Mouse (Mus musculus) testis, adult 2 months (tissue): ENCODE results near the gene Tex52. TPM values are rescaled to one million over a fixed set of nuclear protein-coding genes. Genes with fewer than 3 reads are reported as not detected.
A peak's percentile ranks its signal among the peaks of the same experiment; 100 is the strongest.

Experiments used
- H3K27ac ChIP-seq: fragments of 200-500 bp; 2 replicates; pipeline ENCODE4 v1.5.1; 2012; ENCODE audit warnings: low read depth, low read length; ENCODE audit not compliant: control insufficient read depth, insufficient read depth
- H3K27me3 ChIP-seq: fragments of 200-500 bp; 2 replicates; pipeline ENCODE4 v1.6.1; 2012; ENCODE audit warnings: mild to moderate bottlenecking, low read length, moderate library complexity; ENCODE audit not compliant: control insufficient read depth, insufficient read depth
- H3K36me3 ChIP-seq: fragments of 200-500 bp; 2 replicates; pipeline ENCODE4 v1.6.1; 2012; ENCODE audit warnings: mild to moderate bottlenecking, low read length; ENCODE audit not compliant: control insufficient read depth, insufficient read depth
- H3K4me1 ChIP-seq: fragments of 200-500 bp; 2 replicates; pipeline ENCODE4 v1.6.1; 2012; ENCODE audit warnings: low read length; ENCODE audit not compliant: control insufficient read depth, insufficient read depth
- H3K4me3 ChIP-seq: fragments of 200-500 bp; 2 replicates; pipeline ENCODE4 v1.5.1; 2012; ENCODE audit warnings: low read depth, mild to moderate bottlenecking, low read length, moderate library complexity, mixed read lengths; ENCODE audit not compliant: control insufficient read depth
- CTCF ChIP-seq: fragments of 200-500 bp; IDR thresholded peaks from 2 replicates; pipeline ENCODE4 v1.5.1; 2012; ENCODE audit warnings: low read depth, mild to moderate bottlenecking, inconsistent platforms, low read length, moderate library complexity; ENCODE audit not compliant: control insufficient read depth, insufficient read depth, insufficient replicate concordance
- POLR2A ChIP-seq: fragments of 200-500 bp; IDR thresholded peaks from 2 replicates; pipeline ENCODE4 v1.6.1; 2012; ENCODE audit warnings: low read depth, mild to moderate bottlenecking, inconsistent platforms, low read length, moderate library complexity; ENCODE audit not compliant: control insufficient read depth
- polyA plus RNA-seq: library from polyadenylated mRNA; depleted of rRNA; stranded (reverse); fragments of >200 nt; gene quantifications from 2 replicates; pipeline ENCODE4 v1.2.3, GENCODE M21; 2012

The Tex52 gene
- polyA plus RNA-seq, 1 experiment: 44.5 TPM

DNA sequence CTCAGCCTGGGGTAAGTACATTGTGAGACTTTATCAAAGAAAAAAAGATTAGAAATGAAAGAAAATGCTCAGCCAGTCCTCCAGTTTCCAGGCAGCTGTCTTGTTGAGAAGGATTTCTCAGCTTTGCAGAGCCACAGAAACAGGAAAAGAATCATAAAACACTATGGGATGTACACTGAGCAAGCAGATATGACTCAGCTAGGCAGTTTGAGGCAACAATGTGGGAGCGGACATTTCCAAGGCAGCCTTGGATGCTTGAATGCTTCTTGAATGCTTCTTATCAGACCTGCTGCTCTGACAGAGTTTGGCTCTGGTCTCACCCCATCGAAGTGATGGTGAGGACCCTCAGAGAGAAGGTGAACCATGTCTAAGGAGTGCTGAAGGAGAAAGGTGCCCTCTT is 45.8 kb downstream of the Tex52 start:
- peaks cover 6% of the 10 kb centered on the region for H3K4me1 ChIP-seq
- H3K27me3 ChIP-seq: no peaks in the 10 kb centered on the region
- peak overlapping the region; percentile 93 for H3K27ac ChIP-seq
- no peaks in the 10 kb centered on the region for H3K36me3 ChIP-seq
- no peak overlapping the region for H3K4me3 ChIP-seq
- TF ChIP-seq POLR2A (no peak), CTCF (no peak)

DNA sequence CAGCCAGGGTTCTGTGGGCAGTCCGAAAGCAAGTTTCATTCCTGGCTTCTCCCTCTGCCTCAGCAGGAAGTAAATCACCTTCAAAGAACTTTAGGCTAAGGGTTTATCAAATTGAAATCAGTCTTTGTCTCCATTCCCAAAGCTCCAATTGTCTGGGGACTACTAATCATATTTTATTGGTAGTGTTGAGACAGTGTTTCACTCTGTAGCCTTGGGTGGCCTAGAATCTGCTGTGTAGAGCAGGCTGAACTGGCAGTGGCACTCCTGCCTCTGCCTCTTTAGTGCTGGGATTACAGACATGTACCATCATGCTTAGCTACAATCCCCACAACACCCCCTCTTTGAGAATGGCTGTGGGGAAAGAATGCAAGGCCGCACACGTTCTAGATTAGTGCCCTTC is 46.2 kb downstream of the Tex52 start:
- peaks cover 6% of the 10 kb centered on the region for H3K4me1 ChIP-seq
- no peak overlapping the region for H3K4me3 ChIP-seq
- TF ChIP-seq POLR2A (no peak), CTCF (no peak)
- no peaks in the 10 kb centered on the region for H3K27me3 ChIP-seq
- H3K27ac ChIP-seq: peak overlapping the region; percentile 93
- H3K36me3 ChIP-seq: no peaks in the 10 kb centered on the region

DNA sequence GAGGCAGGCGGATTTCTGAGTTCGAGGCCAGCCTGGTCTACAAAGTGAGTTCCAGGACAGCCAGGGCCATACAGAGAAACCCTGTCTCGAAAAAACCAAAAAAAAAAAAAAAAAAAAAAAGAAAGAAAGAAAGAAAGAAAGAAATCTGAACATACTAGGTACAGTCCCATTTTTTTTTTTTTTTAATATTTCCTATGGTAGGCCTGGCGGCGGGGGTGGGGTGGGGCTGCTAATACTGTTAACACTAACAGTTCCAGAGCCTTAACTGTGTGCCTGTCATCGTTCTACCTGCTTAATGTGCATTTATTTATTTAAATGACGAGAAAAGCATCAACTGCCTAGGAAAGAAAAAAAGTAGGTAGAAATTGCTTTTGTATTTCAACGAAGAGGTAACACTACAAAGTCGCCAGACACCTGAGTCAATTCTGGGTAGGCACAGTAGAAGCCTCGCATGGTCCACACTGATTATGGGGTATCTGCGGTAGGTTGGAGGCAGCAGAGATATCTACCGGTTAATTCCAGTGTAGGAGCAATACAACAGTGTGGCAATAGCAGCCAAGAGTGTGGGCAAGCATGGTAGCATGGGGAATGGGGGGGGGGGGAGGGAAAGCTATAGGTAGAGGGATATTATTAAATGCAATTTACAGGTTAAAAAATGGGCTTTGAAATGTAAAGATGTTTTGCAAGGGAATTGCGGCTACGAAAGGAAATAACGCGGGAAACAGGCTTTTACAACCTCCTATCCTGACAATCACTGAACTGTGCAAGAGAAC is 48.4 kb downstream of the Tex52 start:
- H3K4me3 ChIP-seq: peak overlapping the region; percentile 92; the same call in 1 of the 2 replicates
- no peak overlapping the region; the same call in 1 of the 2 replicates for H3K27ac ChIP-seq
- H3K36me3 ChIP-seq: no peaks in the 10 kb centered on the region
- H3K4me1 ChIP-seq: peaks cover 6% of the 10 kb centered on the region
- TF ChIP-seq CTCF (no peak), POLR2A (no peak)
- no peaks in the 10 kb centered on the region for H3K27me3 ChIP-seq

DNA sequence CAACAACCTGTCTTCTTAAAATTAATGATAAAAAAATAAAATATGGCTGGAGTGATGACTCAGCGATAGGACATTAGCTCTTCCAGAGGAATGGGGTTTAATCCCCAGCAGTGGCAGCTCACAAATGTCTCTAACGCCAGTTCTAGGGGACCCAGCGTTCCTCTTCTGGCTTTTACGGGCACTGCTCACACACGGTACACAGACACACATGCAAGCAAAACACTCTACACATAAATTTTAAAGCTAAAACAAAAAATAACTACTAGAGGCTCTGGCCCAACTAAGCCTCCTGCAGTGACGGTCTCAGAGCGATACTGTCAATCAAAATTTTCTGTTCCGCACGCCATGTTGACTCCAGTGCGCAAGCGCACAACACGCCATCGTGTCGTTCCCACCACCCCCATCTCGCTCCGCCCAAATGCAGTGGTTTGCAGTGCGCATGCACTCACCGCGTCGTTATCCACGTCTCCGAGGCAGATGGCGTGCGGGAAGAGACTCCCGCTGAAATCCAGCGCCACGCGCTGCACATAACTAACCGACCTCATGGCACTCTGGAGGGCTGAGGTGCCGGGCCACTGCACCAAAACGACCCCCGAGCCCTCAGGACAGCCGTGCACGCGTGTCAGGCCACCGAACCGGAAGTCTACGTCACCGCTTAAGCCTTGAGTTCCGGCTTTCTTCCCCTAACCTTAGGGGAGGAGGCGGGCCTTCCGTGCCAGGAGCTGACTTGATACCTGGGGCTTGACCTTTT is 49.2 kb downstream of the Tex52 start, which contains the start of gene Itfg2:
TSS of gene Itfg2 (minus strand) at position 663 of the 751 bp plus-strand sequence.
- Histone ChIP-seq H3K36me3 (no peaks in the 10 kb centered on the region), H3K27ac (peak within 1 kb of the TSS; percentile 97), H3K4me3 (peak within 1 kb of the TSS; percentile 92), H3K27me3 (no peaks in the 10 kb centered on the region), H3K4me1 (peaks cover 6% of the 10 kb centered on the region)
- no peak for TF ChIP-seq CTCF
- TF ChIP-seq POLR2A: peak; percentile 97

DNA sequence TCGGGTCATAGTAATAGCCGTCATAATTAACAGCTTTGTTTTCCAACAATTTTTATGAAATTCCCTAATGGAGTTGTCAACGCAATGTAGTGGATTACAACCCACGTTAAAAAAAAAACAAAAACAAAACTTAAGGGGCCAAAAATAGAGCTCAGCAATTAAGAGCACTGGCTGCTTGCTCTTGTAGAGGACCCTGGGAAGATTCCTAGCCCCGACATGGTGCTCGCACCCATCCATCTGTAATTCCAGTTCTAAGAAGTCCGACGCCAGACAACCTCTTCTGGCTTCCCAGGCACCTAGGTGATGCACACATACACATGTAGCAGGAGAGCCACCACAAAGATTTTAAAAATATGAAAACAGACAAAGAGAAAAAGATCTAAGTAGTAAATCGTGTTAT is 49.8 kb downstream of the Tex52 start:
- peak overlapping the region; percentile 92 for H3K4me3 ChIP-seq
- TF ChIP-seq CTCF (no peak), POLR2A (no peak)
- H3K27ac ChIP-seq: peak overlapping the region; percentile 97
- H3K27me3 ChIP-seq: no peaks in the 10 kb centered on the region
- peaks cover 6% of the 10 kb centered on the region for H3K4me1 ChIP-seq
- no peaks in the 10 kb centered on the region for H3K36me3 ChIP-seq

DNA sequence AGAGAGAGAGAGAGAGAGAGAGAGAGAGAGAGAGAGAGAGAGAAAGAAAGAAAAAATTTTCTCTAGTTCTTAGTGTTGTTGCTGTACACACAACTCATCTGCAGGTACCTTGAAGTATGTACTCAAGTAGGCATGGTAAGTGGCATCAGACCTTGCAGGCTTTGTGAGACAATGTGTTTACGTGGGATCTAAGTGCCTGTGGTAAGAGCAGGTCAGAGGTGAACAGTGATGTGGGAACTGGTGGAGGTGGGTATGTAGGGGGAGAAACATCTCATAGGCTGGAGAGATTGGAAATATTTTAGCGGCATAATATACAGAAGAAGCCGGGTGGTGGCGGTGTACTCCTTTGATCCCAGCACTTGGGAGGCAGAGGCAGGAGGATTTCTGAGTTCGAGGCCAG is 52.3 kb downstream of the Tex52 start:
- no peak overlapping the region for H3K27ac ChIP-seq

DNA sequence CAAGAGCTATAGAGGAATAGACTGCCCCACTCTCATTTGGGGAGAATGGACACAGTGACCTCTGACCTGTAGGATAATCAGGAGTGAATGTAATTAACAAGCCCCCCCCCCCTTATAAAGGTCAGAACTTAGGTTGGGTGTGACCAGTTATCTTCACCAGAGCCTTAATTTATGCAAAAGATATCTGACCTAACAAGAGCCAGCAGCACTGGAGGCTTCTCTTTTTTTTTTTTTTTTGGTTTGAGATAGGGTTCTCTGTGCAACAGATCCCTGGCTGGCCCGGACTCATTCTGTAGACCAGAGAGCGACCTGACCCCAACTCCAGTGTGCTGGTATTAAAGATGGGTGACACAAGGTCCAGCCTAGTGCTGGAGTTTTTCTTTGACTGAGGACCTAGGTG is 54.0 kb downstream of the Tex52 start:
- H3K4me3 ChIP-seq: no peak overlapping the region
- H3K36me3 ChIP-seq: peaks cover 3% of the 10 kb centered on the region
- peaks cover 2% of the 10 kb centered on the region for H3K4me1 ChIP-seq
- TF ChIP-seq CTCF (no peak), POLR2A (no peak)
- H3K27me3 ChIP-seq: no peaks in the 10 kb centered on the region
- no peak overlapping the region for H3K27ac ChIP-seq

More for the DNA sequence above, 52.3 kb downstream of the Tex52 start:
- Histone ChIP-seq H3K4me3 (no peak overlapping the region), H3K4me1 (peaks cover 4% of the 10 kb centered on the region), H3K36me3 (no peaks in the 10 kb centered on the region; the same call in 1 of the 2 replicates), H3K27me3 (no peaks in the 10 kb centered on the region)
- TF ChIP-seq CTCF (no peak), POLR2A (no peak)
